Mouse (Mus musculus) adrenal gland, adult 2 months (tissue): ENCODE measurements around the gene Nudt22. TPM values are rescaled to one million over a fixed set of nuclear protein-coding genes. Genes with fewer than 3 reads are reported as not detected.
A peak's percentile ranks its signal among the peaks of the same experiment; 100 is the strongest.

ENCODE experiments used
- DNase-seq: peaks from one replicate; pipeline ENCODE4 v3.0.0; 2021
- polyA plus RNA-seq: library from polyadenylated mRNA; depleted of rRNA; stranded (reverse); fragments of >200 nt; gene quantifications from 2 replicates; pipeline ENCODE4 v1.2.3, GENCODE M21; 2012; rRNA removed
- total RNA-seq, 2 experiments: library from RNA; stranded (reverse); gene quantifications; 2 replicates each; pipeline ENCODE4 v1.2.3; 2021

The Nudt22 gene
- total and polyA plus RNA-seq, 3 experiments, result 28.3 to 122 (median 40.7) TPM

GRCm38 (mm10) chr19:6949951-6950350 lies 46.0 kb downstream of the Nudt22 start:
- no peak for DNase-seq

GRCm38 (mm10) chr19:6949532-6949931 lies 46.4 kb downstream of the Nudt22 start:
- no peak for DNase-seq

GRCm38 (mm10) chr19:6948186-6948585 lies 47.7 kb downstream of the Nudt22 start:
- peak; percentile 14 for DNase-seq

- no peak for DNase-seq
Observed at GRCm38 (mm10) chr19:6947742-6948141, 48.2 kb downstream of the Nudt22 start.

- no peak for DNase-seq
Observed at GRCm38 (mm10) chr19:6943709-6944108, 52.2 kb downstream of the Nudt22 start.

Other genes starting within 250 kb of the Nudt22 start
- gene Rps6ka4, start 155.5 kb downstream of the Nudt22 start, total RNA-seq, result 10 to 100 TPM; 18.1 to 32.3 TPM
- 48.2 and 49.8 TPM in 2 replicates for gene Rps6ka4, start 155.5 kb downstream of the Nudt22 start, polyA plus RNA-seq
- 1 to 10 TPM; 1.9 to 2.1 TPM for gene Ccdc88b, start 137.9 kb downstream of the Nudt22 start, total RNA-seq
- gene Ccdc88b, start 137.9 kb downstream of the Nudt22 start, polyA plus RNA-seq, result 3.2 and 4.3 TPM in 2 replicates
- gene Trmt112, start 86.4 kb downstream of the Nudt22 start, total RNA-seq, result 100 to 1,000 TPM; 103 to 118 TPM
- 197 and 206 TPM in 2 replicates for gene Trmt112, start 86.4 kb downstream of the Nudt22 start, polyA plus RNA-seq
- 100 to 1,000 TPM; 297 to 298 TPM for gene Prdx5, start 86.0 kb downstream of the Nudt22 start, total RNA-seq
- gene Prdx5, start 86.0 kb downstream of the Nudt22 start, polyA plus RNA-seq, result 90.2 and 91.2 TPM in 2 replicates
- gene Esrra, start 74.3 kb downstream of the Nudt22 start, total RNA-seq, result 10 to 100 TPM; 29.3 to 62.8 TPM
- 67.6 and 87.7 TPM in 2 replicates for gene Esrra, start 74.3 kb downstream of the Nudt22 start, polyA plus RNA-seq
- under 1 TPM in 1 of 2 experiments, not detected in 1; 0.58 TPM for gene Catsperz, start 70.7 kb downstream of the Nudt22 start, total RNA-seq
- gene Catsperz, start 70.7 kb downstream of the Nudt22 start, polyA plus RNA-seq, result not detected in 2 replicates
- gene Kcnk4, start 61.6 kb downstream of the Nudt22 start, total RNA-seq, result under 1 TPM in 1 of 2 experiments, not detected in 1; 0.31 TPM
- 0.06 TPM in 1 of 2 replicates, not detected in the other for gene Kcnk4, start 61.6 kb downstream of the Nudt22 start, polyA plus RNA-seq
- 10 to 100 TPM; 44.7 to 58.7 TPM for gene Bad, start 54.3 kb downstream of the Nudt22 start, total RNA-seq
- 91.2 and 102 TPM in 2 replicates for gene Bad, start 54.3 kb downstream of the Nudt22 start, polyA plus RNA-seq
- gene Gpr137, start 53.6 kb downstream of the Nudt22 start, total RNA-seq, result 10 to 100 TPM; 47.9 to 51.5 TPM
- 202 and 223 TPM in 2 replicates for gene Gpr137, start 53.6 kb downstream of the Nudt22 start, polyA plus RNA-seq
- gene Ppp1r14b, start 21.1 kb downstream of the Nudt22 start, total RNA-seq, result 100 to 1,000 TPM; 123 to 288 TPM
- gene Ppp1r14b, start 21.1 kb downstream of the Nudt22 start, polyA plus RNA-seq, result 156 and 181 TPM in 2 replicates
- 10 to 100 TPM; 34.1 to 47.8 TPM for gene Plcb3, start 19.6 kb downstream of the Nudt22 start, total RNA-seq
- 69.1 and 87.1 TPM in 2 replicates for gene Plcb3, start 19.6 kb downstream of the Nudt22 start, polyA plus RNA-seq
- gene Fkbp2, start 15.6 kb downstream of the Nudt22 start, total RNA-seq, result 100 to 1,000 TPM; 110 to 119 TPM
- gene Fkbp2, start 15.6 kb downstream of the Nudt22 start, polyA plus RNA-seq, result 31.3 and 35.4 TPM in 2 replicates
- gene Vegfb, start 8.5 kb downstream of the Nudt22 start, total RNA-seq, result 100 to 1,000 TPM; 109 to 131 TPM
- gene Vegfb, start 8.5 kb downstream of the Nudt22 start, polyA plus RNA-seq, result 149 and 263 TPM in 2 replicates
- 10 to 100 TPM; 42.6 to 50.7 TPM for gene Dnajc4, start 3.5 kb downstream of the Nudt22 start, total RNA-seq
- 43.0 and 47.5 TPM in 2 replicates for gene Dnajc4, start 3.5 kb downstream of the Nudt22 start, polyA plus RNA-seq
- gene Trpt1, start within 50 bp of the Nudt22 start, total RNA-seq, result 10 to 100 TPM; 11.5 to 16.3 TPM
- 18.1 and 20.3 TPM in 2 replicates for gene Trpt1, start within 50 bp of the Nudt22 start, polyA plus RNA-seq
- gene Fermt3, start 23.4 kb upstream of the Nudt22 start, total RNA-seq, result 1 to 10 TPM; 6.7 to 7.1 TPM
- 10.4 and 10.8 TPM in 2 replicates for gene Fermt3, start 23.4 kb upstream of the Nudt22 start, polyA plus RNA-seq
- 100 to 1,000 TPM; 175 to 323 TPM for gene Stip1, start 43.9 kb upstream of the Nudt22 start, total RNA-seq
- gene Stip1, start 43.9 kb upstream of the Nudt22 start, polyA plus RNA-seq, result 22.8 and 43.0 TPM in 2 replicates
- 10 to 100 TPM; 56.4 to 65.1 TPM for gene Macrod1, start 60.7 kb upstream of the Nudt22 start, total RNA-seq
- 134 and 138 TPM in 2 replicates for gene Macrod1, start 60.7 kb upstream of the Nudt22 start, polyA plus RNA-seq
- 1 to 10 TPM; 2.1 to 9.2 TPM for gene Flrt1, start 109.6 kb upstream of the Nudt22 start, total RNA-seq
- 0.79 and 2.9 TPM in 2 replicates for gene Flrt1, start 109.6 kb upstream of the Nudt22 start, polyA plus RNA-seq
- 100 to 1,000 TPM; 130 to 138 TPM for gene Otub1, start 210.2 kb upstream of the Nudt22 start, total RNA-seq
- 139 and 141 TPM in 2 replicates for gene Otub1, start 210.2 kb upstream of the Nudt22 start, polyA plus RNA-seq
- 1,000 to 10,000 TPM; 1,087 to 1,191 TPM for gene Cox8a, start 221.5 kb upstream of the Nudt22 start, total RNA-seq
- 2,774 and 3,841 TPM in 2 replicates for gene Cox8a, start 221.5 kb upstream of the Nudt22 start, polyA plus RNA-seq
- gene Naa40, start 245.1 kb upstream of the Nudt22 start, total RNA-seq, result 10 to 100 TPM; 18.5 to 19.9 TPM
- 18.0 and 19.9 TPM in 2 replicates for gene Naa40, start 245.1 kb upstream of the Nudt22 start, polyA plus RNA-seq